Mouse (Mus musculus): ENCODE results near the gene Myo1b.

GRCm38 (mm10) chr1:51964647-51965046 is 48.8 kb upstream of the Myo1b start:
- TF ChIP-seq POLR2A (IDR thresholded peaks at IDR 0.05; ENCODE audit: insufficient read length, low read depth) (no peak), E2F4 (IDR thresholded peaks at IDR 0.05; ENCODE audit: insufficient read depth) (no peak), POLR2AphosphoS2 (IDR thresholded peaks at IDR 0.05; ENCODE audit: insufficient read length, low read depth) (no peak), MYOG (IDR thresholded peaks at IDR 0.05; ENCODE audit: control insufficient read depth in 1 of 3, insufficient read depth in 1 of 3, insufficient read length in 2 of 3, low read depth in 2 of 3) (no peak)

Measured in myocyte (in vitro differentiated cells).